Mouse (Mus musculus) kidney, embryonic 15.5 days (tissue): ENCODE measurements around the gene Haus5. TPM values are rescaled to one million over a fixed set of nuclear protein-coding genes. Genes with fewer than 3 reads are reported as not detected.

Experiments used
- ATAC-seq: fragments of 200-750 bp; cut with Nextera tagmentation; replicated peaks from 2 replicates; pipeline ENCODE4 v1.8.0; 2017; ENCODE audit warnings: moderate TSS enrichment; ENCODE audit not compliant: low FRiP score
- H3K27ac ChIP-seq: fragments of 300-500 bp; sonication (generic); 2 replicates; pipeline ENCODE4 v1.5.1; 2015; ENCODE audit warnings: mild to moderate bottlenecking, inconsistent platforms
- H3K27me3 ChIP-seq: fragments of 300-500 bp; sonication (generic); 2 replicates; pipeline ENCODE4 v1.6.1; 2015; ENCODE audit warnings: inconsistent platforms
- H3K36me3 ChIP-seq: fragments of 300-500 bp; sonication (generic); 2 replicates; pipeline ENCODE4 v1.6.1; 2015; ENCODE audit warnings: inconsistent platforms
- H3K4me1 ChIP-seq: fragments of 300-500 bp; sonication (generic); 2 replicates; pipeline ENCODE4 v1.6.1; 2015; ENCODE audit warnings: inconsistent platforms
- H3K4me2 ChIP-seq: fragments of 300-500 bp; sonication (generic); 2 replicates; pipeline ENCODE4 v1.6.1; 2015; ENCODE audit warnings: moderate library complexity, mild to moderate bottlenecking, inconsistent platforms
- H3K4me3 ChIP-seq: fragments of 300-500 bp; sonication (generic); replicated peaks from 2 replicates; pipeline ENCODE4 v1.5.1; 2015; ENCODE audit warnings: mild to moderate bottlenecking, inconsistent platforms
- H3K9ac ChIP-seq: fragments of 300-500 bp; sonication (generic); 2 replicates; pipeline ENCODE4 v1.6.1; 2015; ENCODE audit warnings: mild to moderate bottlenecking, inconsistent platforms
- H3K9me3 ChIP-seq: fragments of 300-500 bp; sonication (generic); replicated peaks from 2 replicates; pipeline ENCODE4 v1.6.1; 2016; ENCODE audit warnings: inconsistent platforms
- WGBS: fragments of 180-500 bp; shearing (Covaris S2); methylation state at CpG from one replicate; pipeline ENCODE4 v1.1.7; 2015; ENCODE audit warnings: mixed read lengths; 5-methylcytosine and 5-hydroxymethylcytosine counted together
- polyA plus RNA-seq: library from polyadenylated mRNA; unstranded; fragments of >200 nt; fragmentation: Nextera tagmentation; extraction: Ambion mirVana; gene quantifications from 2 replicates; pipeline ENCODE4 v1.2.1, GENCODE M21; 2015

Haus5 gene
- polyA plus RNA-seq, 1 experiment from 2014 or later = 61.1 TPM

- no peaks in the 10 kb centered on the region for H3K27me3 ChIP-seq
- WGBS = 95% methylated on average over 9 of the region's 9 CpGs
- no peak overlapping the region for H3K27ac ChIP-seq
- H3K36me3 ChIP-seq = peaks cover 82% of the 10 kb centered on the region
- no peaks in the 10 kb centered on the region for H3K9me3 ChIP-seq
- H3K9ac ChIP-seq = no peak overlapping the region
- no peak overlapping the region for H3K4me2 ChIP-seq
- H3K4me1 ChIP-seq = no peaks in the 10 kb centered on the region; the same call in 1 of the 2 replicates
- no peak for ATAC-seq
- H3K4me3 ChIP-seq = no peak overlapping the region
These were observed 46.1 kb downstream of the Haus5 start for GRCm38 (mm10) chr7:30618658-30619057.

GRCm38 (mm10) chr7:30615049-30615760, 49.6 kb downstream of the Haus5 start:
- H3K4me2 ChIP-seq = no peak overlapping the region
- H3K36me3 ChIP-seq = peaks cover 49% of the 10 kb centered on the region
- no peaks in the 10 kb centered on the region for H3K27me3 ChIP-seq
- H3K9ac ChIP-seq = no peak overlapping the region
- H3K27ac ChIP-seq = no peak overlapping the region; the same call in 1 of the 2 replicates
- no peak for ATAC-seq
- H3K4me3 ChIP-seq = no peak overlapping the region
- no peaks in the 10 kb centered on the region for H3K9me3 ChIP-seq
- 55% methylated on average over 5 of the region's 5 CpGs for WGBS
- peaks cover 15% of the 10 kb centered on the region for H3K4me1 ChIP-seq

- H3K36me3 ChIP-seq = peaks cover 42% of the 10 kb centered on the region
- no peak overlapping the region for H3K9ac ChIP-seq
- no peak for ATAC-seq
- WGBS = 83% methylated on average over 2 of the region's 2 CpGs
- peaks cover 15% of the 10 kb centered on the region for H3K4me1 ChIP-seq
- no peak overlapping the region for H3K4me2 ChIP-seq
- no peaks in the 10 kb centered on the region for H3K9me3 ChIP-seq
- no peaks in the 10 kb centered on the region for H3K27me3 ChIP-seq
- no peak overlapping the region for H3K4me3 ChIP-seq
- no peak overlapping the region for H3K27ac ChIP-seq
These were observed 50.3 kb downstream of the Haus5 start for GRCm38 (mm10) chr7:30614454-30614853.

GRCm38 (mm10) chr7:30613529-30614112, 51.2 kb downstream of the Haus5 start:
- Histone ChIP-seq H3K9ac (no peak overlapping the region), H3K4me2 (0 out of 2 replicates have a peak overlapping the region, but pooled peaks have one; percentile 32), H3K4me3 (no peak overlapping the region), H3K36me3 (peaks cover 34% of the 10 kb centered on the region), H3K9me3 (no peaks in the 10 kb centered on the region), H3K27ac (0 out of 2 replicates have a peak overlapping the region, but pooled peaks have one; percentile 56), H3K4me1 (peaks cover 17% of the 10 kb centered on the region), H3K27me3 (no peaks in the 10 kb centered on the region)
- ATAC-seq = peak; percentile 31; the same call in 1 of the 2 replicates
- WGBS = 23% methylated on average over 14 of the region's 14 CpGs

- H3K4me3 ChIP-seq = no peak within 1 kb of the TSS
- peak within 1 kb of the TSS; percentile 32 for H3K4me2 ChIP-seq
- no peak within 1 kb of the TSS for H3K9ac ChIP-seq
- ATAC-seq = peak; percentile 57
- H3K36me3 ChIP-seq = peaks cover 26% of the 10 kb centered on the region
- H3K4me1 ChIP-seq = peaks cover 22% of the 10 kb centered on the region
- 39% methylated on average over 8 of the region's 8 CpGs for WGBS
- H3K27ac ChIP-seq = 0 out of 2 replicates have a peak within 1 kb of the TSS, but pooled peaks have one; percentile 56
- H3K27me3 ChIP-seq = no peaks in the 10 kb centered on the region
- H3K9me3 ChIP-seq = no peaks in the 10 kb centered on the region
These were observed 52.0 kb downstream of the Haus5 start, which contains the start of gene Upk1a for GRCm38 (mm10) chr7:30612654-30613402. Gene Upk1a, minus strand, starts transcription at chr7:30612847.

GRCm38 (mm10) chr7:30610043-30610442, 54.8 kb downstream of the Haus5 start:
- Histone ChIP-seq H3K4me3 (no peak overlapping the region), H3K4me2 (no peak overlapping the region), H3K36me3 (no peaks in the 10 kb centered on the region), H3K9me3 (no peaks in the 10 kb centered on the region), H3K4me1 (peaks cover 22% of the 10 kb centered on the region), H3K27me3 (no peaks in the 10 kb centered on the region), H3K9ac (no peak overlapping the region), H3K27ac (no peak overlapping the region)
- 60% methylated on average over 7 of the region's 7 CpGs for WGBS
- ATAC-seq = no peak

- no peak for ATAC-seq
- no peak overlapping the region for H3K4me3 ChIP-seq
- no peaks in the 10 kb centered on the region for H3K36me3 ChIP-seq
- no peaks in the 10 kb centered on the region for H3K27me3 ChIP-seq
- 55% methylated on average over 16 of the region's 16 CpGs for WGBS
- H3K4me2 ChIP-seq = no peak overlapping the region
- H3K9ac ChIP-seq = no peak overlapping the region
- no peaks in the 10 kb centered on the region for H3K9me3 ChIP-seq
- peaks cover 33% of the 10 kb centered on the region for H3K4me1 ChIP-seq
- no peak overlapping the region for H3K27ac ChIP-seq
These were observed 56.3 kb downstream of the Haus5 start for GRCm38 (mm10) chr7:30608476-30608875.

GRCm38 (mm10) chr7:30607706-30608309, 57.0 kb downstream of the Haus5 start:
- no peak overlapping the region for H3K27ac ChIP-seq
- peaks cover 33% of the 10 kb centered on the region for H3K4me1 ChIP-seq
- H3K36me3 ChIP-seq = no peaks in the 10 kb centered on the region
- no peak overlapping the region for H3K4me3 ChIP-seq
- 24% methylated on average over 8 of the region's 8 CpGs for WGBS
- H3K27me3 ChIP-seq = no peaks in the 10 kb centered on the region
- no peaks in the 10 kb centered on the region for H3K9me3 ChIP-seq
- 0 out of 2 replicates have a peak, but pooled peaks have one; percentile 59 for ATAC-seq
- no peak overlapping the region for H3K9ac ChIP-seq
- H3K4me2 ChIP-seq = no peak overlapping the region

- WGBS = 86% methylated on average over 8 of the region's 8 CpGs
- Histone ChIP-seq H3K4me1 (peaks cover 39% of the 10 kb centered on the region), H3K4me3 (no peak overlapping the region), H3K27ac (no peak overlapping the region), H3K4me2 (no peak overlapping the region), H3K27me3 (no peaks in the 10 kb centered on the region), H3K9ac (no peak overlapping the region), H3K9me3 (no peaks in the 10 kb centered on the region), H3K36me3 (no peaks in the 10 kb centered on the region)
- ATAC-seq = no peak
These were observed 59.9 kb downstream of the Haus5 start for GRCm38 (mm10) chr7:30604944-30605343.

GRCm38 (mm10) chr7:30604424-30604823, 60.4 kb downstream of the Haus5 start:
- H3K9me3 ChIP-seq = no peaks in the 10 kb centered on the region
- ATAC-seq = no peak
- H3K4me1 ChIP-seq = peaks cover 44% of the 10 kb centered on the region
- H3K27me3 ChIP-seq = no peaks in the 10 kb centered on the region
- H3K9ac ChIP-seq = no peak overlapping the region
- WGBS = 37% methylated on average over 8 of the region's 8 CpGs
- no peak overlapping the region for H3K4me3 ChIP-seq
- no peak overlapping the region for H3K4me2 ChIP-seq
- H3K36me3 ChIP-seq = no peaks in the 10 kb centered on the region
- no peak overlapping the region for H3K27ac ChIP-seq
